Mouse (Mus musculus) liver, embryonic 15.5 days (tissue): Measurements from ENCODE around the gene Optc. TPM values are rescaled to one million over a fixed set of nuclear protein-coding genes. Genes with fewer than 3 reads are reported as not detected.

Source experiments
- ATAC-seq: fragments of 200-750 bp; cut with Nextera tagmentation; 2 replicates; pipeline ENCODE4 v1.8.0; 2017; ENCODE audit warnings: moderate number of reproducible peaks, mild to moderate bottlenecking, moderate library complexity; ENCODE audit not compliant: insufficient read depth
- H3K27ac ChIP-seq: fragments of 300-500 bp; sonication (generic); replicated peaks from 2 replicates; pipeline ENCODE4 v1.5.1; 2015; ENCODE audit warnings: mild to moderate bottlenecking, inconsistent platforms
- H3K27me3 ChIP-seq: fragments of 300-500 bp; sonication (generic); 2 replicates; pipeline ENCODE4 v1.6.1; 2015; ENCODE audit warnings: mild to moderate bottlenecking, inconsistent platforms
- H3K36me3 ChIP-seq: fragments of 300-500 bp; sonication (generic); replicated peaks from 2 replicates; pipeline ENCODE4 v1.6.1; 2015; ENCODE audit warnings: moderate library complexity, mild to moderate bottlenecking, inconsistent platforms
- H3K4me1 ChIP-seq: fragments of 300-500 bp; sonication (generic); replicated peaks from 2 replicates; pipeline ENCODE4 v1.6.1; 2015; ENCODE audit warnings: inconsistent platforms
- H3K4me2 ChIP-seq: fragments of 300-500 bp; sonication (generic); 2 replicates; pipeline ENCODE4 v1.6.1; 2015; ENCODE audit warnings: moderate library complexity, mild to moderate bottlenecking, inconsistent platforms
- H3K4me3 ChIP-seq: fragments of 300-500 bp; sonication (generic); replicated peaks from 2 replicates; pipeline ENCODE4 v1.5.1; 2015; ENCODE audit warnings: mild to moderate bottlenecking, inconsistent platforms
- H3K9ac ChIP-seq: fragments of 300-500 bp; sonication (generic); 2 replicates; pipeline ENCODE4 v1.6.1; 2015; ENCODE audit warnings: moderate library complexity, mild to moderate bottlenecking, inconsistent platforms
- H3K9me3 ChIP-seq: fragments of 300-500 bp; sonication (generic); replicated peaks from 2 replicates; pipeline ENCODE4 v1.6.1; 2016; ENCODE audit warnings: inconsistent platforms
- WGBS: fragments of 180-500 bp; shearing (Covaris S2); methylation state at CpG from one replicate; pipeline ENCODE4 v1.1.7; 2015; ENCODE audit warnings: mixed read lengths; ENCODE audit not compliant: insufficient replicate concordance; 5-methylcytosine and 5-hydroxymethylcytosine counted together
- polyA plus RNA-seq: library from polyadenylated mRNA; unstranded; fragments of >200 nt; fragmentation: Nextera tagmentation; extraction: Ambion mirVana; gene quantifications from 2 replicates; pipeline ENCODE4 v1.2.1, GENCODE M21; 2015

Gene Optc
- polyA plus RNA-seq, 1 experiment from 2014 or later = 0.08 TPM

DNA sequence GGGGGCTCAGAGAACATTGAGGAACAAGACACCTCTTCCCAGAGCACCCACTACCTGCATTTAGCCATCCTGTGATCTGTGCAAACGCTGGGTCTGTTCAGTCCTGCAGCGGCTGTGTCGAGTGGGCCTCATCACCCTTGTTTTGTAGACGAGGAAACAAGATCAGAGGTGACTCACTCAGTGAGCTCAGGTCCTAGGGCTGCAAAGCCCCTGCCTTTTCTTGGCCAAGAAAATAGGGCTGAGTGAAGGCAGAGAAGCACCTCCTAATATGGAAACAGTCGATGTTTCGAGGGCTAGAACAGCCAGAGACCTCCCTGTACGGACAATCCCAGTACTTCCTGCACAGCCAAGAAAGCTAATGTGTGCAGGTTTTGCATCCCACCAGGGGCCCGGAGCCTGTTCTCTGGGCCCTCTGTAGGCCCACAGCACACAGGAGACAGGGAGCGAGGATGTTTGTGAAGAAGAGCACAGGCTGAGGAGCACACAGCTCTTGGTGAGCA lies 8.7 kb downstream of the Optc start:
- 64% methylated on average over 9 of the region's 9 CpGs for WGBS
- no peaks in the 10 kb centered on the region for H3K9me3 ChIP-seq

DNA sequence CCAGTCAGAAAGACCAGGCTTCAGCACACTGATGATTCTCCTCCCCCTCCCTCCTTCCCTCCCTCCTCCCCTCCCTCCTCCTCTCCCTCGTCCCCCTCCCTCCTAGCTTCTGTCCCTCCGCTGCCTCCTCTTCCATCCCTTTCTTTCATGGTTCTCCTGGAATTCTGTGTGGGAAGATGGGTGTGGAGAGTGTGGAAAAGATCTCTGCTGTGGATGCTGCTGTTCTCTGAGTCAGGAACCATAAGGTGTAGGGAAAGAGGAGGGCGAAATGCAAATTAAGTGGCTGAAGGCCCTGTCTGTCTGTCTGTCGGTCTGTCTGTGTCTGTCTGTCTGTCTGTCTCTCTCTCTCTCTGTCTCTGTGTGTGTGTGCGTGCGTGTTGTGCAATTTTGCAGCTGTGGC lies 10.5 kb downstream of the Optc start:
- peak overlapping the region; percentile 8; the same call in 1 of the 2 replicates for H3K27ac ChIP-seq
- H3K36me3 ChIP-seq = no peaks in the 10 kb centered on the region
- H3K4me1 ChIP-seq = peaks cover 62% of the 10 kb centered on the region
- WGBS = 66% methylated on average over 6 of the region's 6 CpGs
- H3K4me2 ChIP-seq = no peak overlapping the region
- H3K27me3 ChIP-seq = peaks cover 6% of the 10 kb centered on the region
- no peaks in the 10 kb centered on the region for H3K9me3 ChIP-seq
- ATAC-seq = no peak
- no peak overlapping the region for H3K4me3 ChIP-seq
- no peak overlapping the region for H3K9ac ChIP-seq

More for the DNA sequence above, 8.7 kb downstream of the Optc start:
- H3K27me3 ChIP-seq = peaks cover 19% of the 10 kb centered on the region
- ATAC-seq = no peak
- no peak overlapping the region for H3K27ac ChIP-seq
- H3K4me3 ChIP-seq = no peak overlapping the region
- H3K36me3 ChIP-seq = no peaks in the 10 kb centered on the region
- H3K4me1 ChIP-seq = peaks cover 48% of the 10 kb centered on the region
- H3K4me2 ChIP-seq = no peak overlapping the region
- no peak overlapping the region for H3K9ac ChIP-seq

DNA sequence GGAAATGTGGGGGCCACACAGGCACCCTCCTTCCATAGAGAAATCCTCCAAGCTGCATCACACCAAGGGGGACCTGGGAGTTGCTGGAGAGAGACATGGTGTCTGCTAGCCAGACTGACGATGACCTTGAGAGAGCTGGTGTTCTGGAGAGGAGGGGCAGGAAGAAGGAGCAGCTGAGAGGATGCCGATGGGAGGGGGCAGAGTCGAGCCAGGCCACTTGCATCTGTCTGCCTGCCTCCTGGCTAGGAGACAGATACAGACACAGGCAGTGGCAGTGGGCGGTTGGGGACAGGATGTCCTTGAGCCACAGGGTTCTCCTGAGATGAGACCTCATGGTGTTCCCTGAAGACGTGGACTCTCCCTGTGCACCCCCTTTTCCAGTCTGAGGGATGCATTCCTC lies 16.3 kb downstream of the Optc start:
- Histone ChIP-seq H3K4me3 (no peak overlapping the region), H3K27ac (peak overlapping the region; percentile 62; the same call in 1 of the 2 replicates), H3K36me3 (no peaks in the 10 kb centered on the region), H3K27me3 (no peaks in the 10 kb centered on the region), H3K9ac (peak overlapping the region; percentile 28; the same call in 1 of the 2 replicates), H3K4me2 (0 out of 2 replicates have a peak overlapping the region, but pooled peaks have one; percentile 71), H3K4me1 (peaks cover 94% of the 10 kb centered on the region), H3K9me3 (no peaks in the 10 kb centered on the region)
- ATAC-seq = no peak
- 16% methylated on average over 5 of the region's 5 CpGs for WGBS

DNA sequence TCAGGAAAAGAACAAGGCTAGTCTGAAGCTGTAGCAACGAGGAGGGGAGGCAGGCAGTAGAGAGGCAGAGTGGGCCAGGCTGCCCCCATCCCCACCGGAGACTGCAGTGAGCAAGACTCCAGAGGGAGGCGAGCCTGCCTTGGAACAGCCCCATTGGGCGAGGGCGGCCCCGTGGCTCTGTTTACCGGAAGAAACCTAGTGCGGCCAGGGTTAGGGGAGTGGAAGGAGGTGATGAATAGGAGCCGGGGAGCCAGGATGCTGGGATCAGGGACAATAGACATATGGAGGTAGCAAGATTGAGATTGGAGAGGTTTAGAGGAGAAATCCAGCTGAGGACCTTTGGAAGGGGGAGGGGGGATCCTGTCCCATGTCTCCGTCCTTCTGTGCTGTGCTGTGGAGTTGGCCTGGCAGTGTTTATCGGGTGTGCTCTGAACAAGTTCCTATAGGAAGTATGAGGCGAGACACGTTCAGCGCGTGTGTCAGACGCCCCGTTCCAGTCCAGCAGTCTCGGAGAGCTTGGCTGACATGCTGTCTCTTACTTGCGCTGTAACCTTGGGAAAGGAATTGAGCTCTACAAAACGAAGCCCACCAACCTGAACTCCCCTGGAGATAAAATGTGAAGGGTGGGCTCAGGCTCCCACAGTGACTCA lies 17.7 kb downstream of the Optc start:
- 17% methylated on average over 20 of the region's 20 CpGs for WGBS
- Histone ChIP-seq H3K4me2 (peak overlapping the region; percentile 71), H3K27ac (peak overlapping the region; percentile 70), H3K4me3 (peak overlapping the region; percentile 40), H3K4me1 (peaks cover 94% of the 10 kb centered on the region), H3K36me3 (no peaks in the 10 kb centered on the region), H3K27me3 (no peaks in the 10 kb centered on the region), H3K9me3 (no peaks in the 10 kb centered on the region), H3K9ac (peak overlapping the region; percentile 56)
- peak; percentile 54 for ATAC-seq

DNA sequence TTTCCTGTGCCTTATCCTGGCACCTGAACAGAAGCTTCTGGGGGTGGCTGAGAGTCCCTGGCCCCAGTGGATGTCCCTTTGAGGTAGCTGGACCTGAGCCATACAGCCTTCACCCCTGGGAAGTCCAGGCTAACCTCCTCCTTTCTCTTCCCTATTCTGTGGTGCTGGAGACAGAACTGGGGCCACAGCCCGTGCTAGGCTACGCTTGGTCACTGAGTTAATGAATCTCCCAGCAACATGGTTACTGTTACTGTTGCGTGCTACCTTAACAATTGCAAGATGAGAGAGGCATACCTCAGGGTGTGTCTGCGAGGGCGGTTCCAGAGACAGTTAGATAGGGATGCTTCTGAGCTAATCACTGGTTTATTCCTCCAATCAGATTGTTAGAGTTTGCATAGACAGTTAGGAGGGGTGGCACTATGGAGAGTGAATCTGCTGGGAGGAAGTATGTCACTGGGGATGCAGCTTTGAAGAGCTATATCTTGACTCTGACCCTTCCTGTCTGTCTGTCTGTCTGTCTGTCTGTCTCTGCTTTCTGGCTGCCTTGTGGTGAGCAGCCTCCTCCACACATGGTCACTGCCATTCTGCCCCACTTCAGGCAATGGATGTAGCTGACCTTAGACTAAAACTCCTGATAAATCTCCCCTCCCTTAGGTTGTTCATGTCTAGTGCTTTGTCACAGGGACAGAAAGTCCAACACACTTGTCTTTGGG lies 20.1 kb downstream of the Optc start:
- H3K4me3 ChIP-seq = no peak overlapping the region
- 23% methylated on average over 5 of the region's 5 CpGs for WGBS
- no peaks in the 10 kb centered on the region for H3K9me3 ChIP-seq
- H3K4me2 ChIP-seq = peak overlapping the region; percentile 46
- peaks cover 96% of the 10 kb centered on the region for H3K4me1 ChIP-seq
- H3K27me3 ChIP-seq = no peaks in the 10 kb centered on the region
- 0 out of 2 replicates have a peak overlapping the region, but pooled peaks have one; percentile 18 for H3K9ac ChIP-seq
- no peaks in the 10 kb centered on the region for H3K36me3 ChIP-seq
- ATAC-seq = peak; percentile 47
- H3K27ac ChIP-seq = peak overlapping the region; percentile 39; the same call in 1 of the 2 replicates

DNA sequence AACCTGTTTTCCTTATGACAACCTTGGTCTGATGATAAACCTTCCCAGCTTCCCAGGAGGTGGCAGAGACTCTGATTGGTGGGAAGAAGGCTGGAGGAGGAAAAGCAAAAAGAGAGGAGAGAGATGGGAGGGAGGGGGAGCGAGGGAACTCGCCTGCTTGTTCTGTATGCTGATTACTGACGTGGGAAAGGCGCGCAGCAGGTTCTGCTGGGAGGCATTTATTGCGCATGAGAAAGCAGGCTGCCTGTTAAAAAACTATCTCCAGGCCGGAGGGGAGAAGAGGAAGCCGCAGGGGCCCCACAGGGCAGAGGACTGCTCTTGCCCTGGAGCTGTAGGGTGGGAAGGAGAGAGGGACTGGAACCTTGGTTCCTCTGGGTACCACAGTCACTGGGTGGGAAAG lies 20.8 kb downstream of the Optc start:
- 0 out of 2 replicates have a peak overlapping the region, but pooled peaks have one; percentile 18 for H3K9ac ChIP-seq
- WGBS = 3% methylated on average over 8 of the region's 8 CpGs
- no peak overlapping the region for H3K4me3 ChIP-seq
- H3K27ac ChIP-seq = peak overlapping the region; percentile 39; the same call in 1 of the 2 replicates
- no peaks in the 10 kb centered on the region for H3K27me3 ChIP-seq
- peak overlapping the region; percentile 46 for H3K4me2 ChIP-seq
- peaks cover 94% of the 10 kb centered on the region for H3K4me1 ChIP-seq
- ATAC-seq = no peak
- no peaks in the 10 kb centered on the region for H3K9me3 ChIP-seq
- no peaks in the 10 kb centered on the region for H3K36me3 ChIP-seq

DNA sequence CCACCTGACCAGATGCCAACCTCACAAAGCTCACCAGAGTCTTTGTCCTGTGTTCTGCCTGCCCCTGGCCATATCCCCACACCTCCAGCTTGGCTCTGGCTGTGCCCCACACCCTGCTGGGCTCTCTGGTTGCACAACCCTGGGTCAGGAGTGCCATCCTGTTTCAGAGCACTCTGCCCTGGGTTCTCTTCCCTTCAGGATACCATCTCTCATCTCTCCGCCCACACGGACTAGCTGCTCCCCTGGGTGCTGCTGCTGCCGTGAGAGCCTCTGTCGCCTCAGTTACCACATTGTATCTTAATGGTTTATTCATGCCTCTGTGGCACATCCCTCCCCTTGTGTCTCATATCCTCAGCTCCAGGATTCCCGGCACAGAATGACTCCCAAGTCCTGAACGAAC lies 21.4 kb downstream of the Optc start:
- H3K36me3 ChIP-seq = no peaks in the 10 kb centered on the region
- peaks cover 93% of the 10 kb centered on the region for H3K4me1 ChIP-seq
- no peak overlapping the region for H3K4me3 ChIP-seq
- ATAC-seq = no peak
- H3K4me2 ChIP-seq = peak overlapping the region; percentile 46
- 38% methylated on average over 6 of the region's 6 CpGs for WGBS
- H3K9me3 ChIP-seq = no peaks in the 10 kb centered on the region
- H3K27me3 ChIP-seq = no peaks in the 10 kb centered on the region
- peak overlapping the region; percentile 51 for H3K27ac ChIP-seq
- H3K9ac ChIP-seq = peak overlapping the region; percentile 42; the same call in 1 of the 2 replicates

DNA sequence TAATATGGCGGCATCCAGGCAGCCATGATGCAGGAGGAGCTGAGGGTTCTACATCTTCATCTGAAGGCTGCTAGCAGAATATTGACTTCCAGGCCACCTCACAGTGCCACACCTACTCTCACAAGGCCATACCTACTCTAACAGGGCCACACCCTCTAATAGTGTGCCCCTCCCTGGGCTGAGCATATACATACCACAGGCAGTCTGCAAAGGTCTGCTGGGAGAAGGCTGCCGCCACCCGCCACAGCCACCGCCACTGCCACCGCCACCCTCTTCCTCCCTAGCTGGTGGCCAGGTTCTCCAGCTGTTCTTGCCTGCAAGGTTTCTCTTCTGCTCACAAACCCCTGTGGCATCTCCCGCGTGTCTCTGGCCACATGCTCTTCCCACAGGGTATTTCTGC lies 22.0 kb downstream of the Optc start:
- WGBS = 43% methylated on average over 7 of the region's 7 CpGs
- H3K4me2 ChIP-seq = peak overlapping the region; percentile 46

DNA sequence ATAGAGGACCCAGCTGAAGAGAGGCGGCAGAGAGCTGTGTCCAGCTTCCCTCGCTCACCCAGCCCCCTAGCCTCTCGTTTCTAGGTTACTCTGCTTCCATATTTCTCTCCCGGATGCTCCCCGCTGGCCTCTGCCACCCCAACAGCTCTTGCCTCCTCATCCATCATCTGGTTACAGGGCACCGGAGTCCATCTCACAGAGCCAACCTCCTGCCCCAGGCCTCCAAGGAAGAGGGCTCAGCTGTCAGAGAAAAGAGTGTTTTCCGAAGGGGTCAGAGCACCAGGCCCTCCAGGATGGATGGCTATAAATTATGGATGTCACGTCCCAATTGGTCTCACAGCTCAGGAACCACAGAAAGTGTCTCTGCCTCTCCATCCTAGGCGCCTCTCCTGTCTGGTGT lies 23.1 kb downstream of the Optc start:
- no peak for ATAC-seq
- H3K27me3 ChIP-seq = no peaks in the 10 kb centered on the region
- H3K4me2 ChIP-seq = no peak overlapping the region
- H3K27ac ChIP-seq = no peak overlapping the region
- no peaks in the 10 kb centered on the region for H3K36me3 ChIP-seq
- H3K4me1 ChIP-seq = peaks cover 85% of the 10 kb centered on the region
- H3K9ac ChIP-seq = no peak overlapping the region
- WGBS = 83% methylated on average over 9 of the region's 9 CpGs
- no peak overlapping the region for H3K4me3 ChIP-seq
- H3K9me3 ChIP-seq = no peaks in the 10 kb centered on the region

More for the DNA sequence above, 22.0 kb downstream of the Optc start:
- Histone ChIP-seq H3K9ac (peak overlapping the region; percentile 42; the same call in 1 of the 2 replicates), H3K4me3 (no peak overlapping the region), H3K9me3 (no peaks in the 10 kb centered on the region), H3K27me3 (no peaks in the 10 kb centered on the region), H3K27ac (peak overlapping the region; percentile 51; the same call in 1 of the 2 replicates), H3K36me3 (no peaks in the 10 kb centered on the region), H3K4me1 (peaks cover 92% of the 10 kb centered on the region)
- peak; percentile 57 for ATAC-seq

DNA sequence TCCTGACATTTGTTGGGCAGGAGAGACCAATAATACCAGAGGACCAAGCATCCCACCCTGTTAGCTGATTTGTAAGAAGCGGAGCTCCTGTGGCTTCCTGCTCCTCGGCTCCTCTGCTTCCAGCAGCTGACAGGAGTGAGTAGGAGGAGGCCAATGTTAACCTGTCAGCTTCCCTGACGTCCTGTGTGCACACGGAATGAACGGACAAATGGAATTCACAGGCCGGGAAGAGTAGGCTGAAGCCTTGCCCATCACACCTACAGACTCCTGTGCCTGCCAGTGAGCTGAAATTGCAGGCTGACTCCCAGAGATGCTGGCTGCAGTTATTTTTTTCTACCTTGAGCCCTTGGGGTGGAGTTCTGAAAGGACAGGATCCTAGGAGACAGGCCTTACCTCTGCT lies 23.7 kb downstream of the Optc start:
- Histone ChIP-seq H3K4me2 (no peak overlapping the region), H3K4me3 (no peak overlapping the region), H3K4me1 (peaks cover 80% of the 10 kb centered on the region), H3K27me3 (no peaks in the 10 kb centered on the region), H3K27ac (0 out of 2 replicates have a peak overlapping the region, but pooled peaks have one; percentile 11), H3K9me3 (no peaks in the 10 kb centered on the region), H3K9ac (no peak overlapping the region), H3K36me3 (no peaks in the 10 kb centered on the region)
- ATAC-seq = no peak
- WGBS = 75% methylated on average over 6 of the region's 6 CpGs
